Mouse (Mus musculus) midbrain, postnatal 0 days (tissue): ENCODE results near the gene B130006D01Rik. TPM values are rescaled to one million over a fixed set of nuclear protein-coding genes. Genes with fewer than 3 reads are reported as not detected.

ENCODE experiments used
- ATAC-seq: fragments of 200-750 bp; cut with Nextera tagmentation; 2 replicates; pipeline ENCODE4 v1.8.0; 2017; ENCODE audit warnings: moderate number of reproducible peaks, mild to moderate bottlenecking, moderate TSS enrichment, moderate library complexity; ENCODE audit not compliant: low FRiP score
- DNase-seq: peaks from one replicate; pipeline ENCODE4 v3.0.0-alpha.2; 2015; ENCODE audit warnings: low spot score
- H3K27ac ChIP-seq: fragments of 300-500 bp; sonication (generic); 2 replicates; pipeline ENCODE4 v1.5.1; 2014; ENCODE audit warnings: low read depth, mild to moderate bottlenecking, low read length, mixed read lengths
- H3K27me3 ChIP-seq: fragments of 300-500 bp; sonication (generic); 2 replicates; pipeline ENCODE4 v1.6.1; 2014; ENCODE audit warnings: low read length, control low read depth, mixed read lengths; ENCODE audit not compliant: insufficient read depth
- H3K36me3 ChIP-seq: fragments of 300-500 bp; sonication (generic); 2 replicates; pipeline ENCODE4 v1.6.1; 2014; ENCODE audit warnings: low read length, control low read depth, mixed read lengths; ENCODE audit not compliant: insufficient read depth
- H3K4me1 ChIP-seq: fragments of 300-500 bp; sonication (generic); 2 replicates; pipeline ENCODE4 v1.6.1; 2014; ENCODE audit warnings: mild to moderate bottlenecking, control low read depth, antibody characterized with exemption, low read length, mixed read lengths; ENCODE audit not compliant: insufficient read depth
- H3K4me2 ChIP-seq: fragments of 300-500 bp; sonication (generic); 2 replicates; pipeline ENCODE4 v1.6.1; 2014; ENCODE audit warnings: low read depth, mild to moderate bottlenecking, low read length, mixed read lengths; ENCODE audit not compliant: poor library complexity, severe bottlenecking
- H3K4me3 ChIP-seq: fragments of 300-500 bp; sonication (generic); 2 replicates; pipeline ENCODE4 v1.5.1; 2014; ENCODE audit warnings: low read depth, mild to moderate bottlenecking, low read length, moderate library complexity
- H3K9ac ChIP-seq: fragments of 300-500 bp; sonication (generic); replicated peaks from 2 replicates; pipeline ENCODE4 v1.6.1; 2014; ENCODE audit warnings: mild to moderate bottlenecking, low read length, moderate library complexity, mixed read lengths; ENCODE audit not compliant: poor library complexity, severe bottlenecking
- H3K9me3 ChIP-seq: fragments of 300-500 bp; sonication (generic); 2 replicates; pipeline ENCODE4 v1.6.1; 2016; ENCODE audit warnings: low read length, control low read depth
- CTCF ChIP-seq: IDR thresholded peaks from 2 replicates; pipeline ENCODE4 v1.5.1; 2016; ENCODE audit warnings: antibody characterized with exemption, mild to moderate bottlenecking
- WGBS: fragments of 180-500 bp; shearing (Covaris S2); extraction: QIAGEN DNeasy Blood & Tissue Kit; methylation state at CpG from one replicate; pipeline ENCODE4 v1.1.7; 2014; 5-methylcytosine and 5-hydroxymethylcytosine counted together
- polyA plus RNA-seq: library from polyadenylated mRNA; unstranded; fragments of >200 nt; fragmentation: Nextera tagmentation; extraction: Ambion mirVana; gene quantifications from 2 replicates; pipeline ENCODE4 v1.2.1, GENCODE M21; 2015
- total RNA-seq: library from RNA; depleted of rRNA; stranded (reverse); fragments of >200 nt; gene quantifications from 2 replicates; pipeline ENCODE4 v1.2.3, GENCODE M21; 2014

Gene B130006D01Rik
- total and polyA plus RNA-seq, 2 experiments from 2014 or later = 0.51 to 0.66 TPM

GRCm38 (mm10) chr11:95719356-95719755, 4.0 kb upstream of the B130006D01Rik start:
- no peak overlapping the region for H3K27ac ChIP-seq
- H3K9me3 ChIP-seq = no peaks in the 10 kb centered on the region
- H3K27me3 ChIP-seq = no peaks in the 10 kb centered on the region
- no peak for DNase-seq
- no peak for ATAC-seq
- WGBS = 74% methylated on average over 3 of the region's 3 CpGs
- H3K4me2 ChIP-seq = no peak overlapping the region
- TF ChIP-seq CTCF = no peak
- no peak overlapping the region for H3K4me3 ChIP-seq
- no peaks in the 10 kb centered on the region for H3K36me3 ChIP-seq
- no peak overlapping the region for H3K9ac ChIP-seq
- H3K4me1 ChIP-seq = peaks cover 9% of the 10 kb centered on the region

- no peak for ATAC-seq
- 99% methylated on average over 4 of the region's 4 CpGs for WGBS
These were observed 1.1 kb downstream of the B130006D01Rik start for GRCm38 (mm10) chr11:95724466-95724865.

GRCm38 (mm10) chr11:95726156-95726555, 2.8 kb downstream of the B130006D01Rik start:
- ATAC-seq (no peak), DNase-seq (no peak)
- Histone ChIP-seq H3K27me3 (no peaks in the 10 kb centered on the region), H3K4me1 (no peaks in the 10 kb centered on the region), H3K9ac (no peak overlapping the region), H3K4me3 (no peak overlapping the region), H3K27ac (no peak overlapping the region), H3K4me2 (no peak overlapping the region), H3K36me3 (no peaks in the 10 kb centered on the region), H3K9me3 (no peaks in the 10 kb centered on the region)
- WGBS = 78% methylated on average over 4 of the region's 4 CpGs
- no peak for TF ChIP-seq CTCF

More at GRCm38 (mm10) chr11:95724466-95724865, 1.1 kb downstream of the B130006D01Rik start:
- no peaks in the 10 kb centered on the region for H3K27me3 ChIP-seq
- H3K4me2 ChIP-seq = no peak overlapping the region
- no peak overlapping the region for H3K4me3 ChIP-seq
- H3K9ac ChIP-seq = no peak overlapping the region
- no peaks in the 10 kb centered on the region for H3K36me3 ChIP-seq
- no peak overlapping the region for H3K27ac ChIP-seq
- no peak for DNase-seq
- H3K9me3 ChIP-seq = no peaks in the 10 kb centered on the region
- no peaks in the 10 kb centered on the region for H3K4me1 ChIP-seq
- TF ChIP-seq CTCF = no peak

- Histone ChIP-seq H3K9ac (no peak overlapping the region), H3K36me3 (no peaks in the 10 kb centered on the region), H3K9me3 (no peaks in the 10 kb centered on the region), H3K27ac (no peak overlapping the region), H3K27me3 (no peaks in the 10 kb centered on the region), H3K4me1 (no peaks in the 10 kb centered on the region), H3K4me3 (no peak overlapping the region), H3K4me2 (no peak overlapping the region)
- WGBS = 93% methylated on average over 5 of the region's 5 CpGs
- TF ChIP-seq CTCF = no peak
- no peak for DNase-seq
- ATAC-seq = no peak
These were observed 4.6 kb downstream of the B130006D01Rik start for GRCm38 (mm10) chr11:95727947-95728346.

- DNase-seq (no peak), ATAC-seq (no peak)
- Histone ChIP-seq H3K4me3 (no peak overlapping the region), H3K9me3 (no peaks in the 10 kb centered on the region), H3K27ac (no peak overlapping the region), H3K36me3 (no peaks in the 10 kb centered on the region), H3K27me3 (no peaks in the 10 kb centered on the region), H3K4me2 (no peak overlapping the region), H3K9ac (no peak overlapping the region), H3K4me1 (no peaks in the 10 kb centered on the region)
- no peak for TF ChIP-seq CTCF
- WGBS = 80% methylated on average over 12 of the region's 12 CpGs
These were observed 5.8 kb downstream of the B130006D01Rik start for GRCm38 (mm10) chr11:95728916-95729907.

GRCm38 (mm10) chr11:95734485-95734884, 11.1 kb downstream of the B130006D01Rik start:
- TF ChIP-seq CTCF = no peak
- H3K27me3 ChIP-seq = no peaks in the 10 kb centered on the region
- no peaks in the 10 kb centered on the region for H3K4me1 ChIP-seq
- H3K36me3 ChIP-seq = no peaks in the 10 kb centered on the region
- H3K9me3 ChIP-seq = no peaks in the 10 kb centered on the region
- no peak overlapping the region for H3K4me2 ChIP-seq
- no peak overlapping the region for H3K9ac ChIP-seq
- no peak for ATAC-seq
- WGBS = 85% methylated on average over 2 of the region's 2 CpGs
- DNase-seq = no peak
- no peak overlapping the region for H3K4me3 ChIP-seq
- H3K27ac ChIP-seq = no peak overlapping the region
